ENCODE assay signal across 10 mouse cellular contexts in genomic region chr6:35349784-35350183, GRCm38 (mm10). TPM values are rescaled to one million over a fixed set of nuclear protein-coding genes. Genes with fewer than 3 reads are reported as not detected.
A peak's percentile ranks its signal among the peaks of the same experiment; 100 is the strongest.
DNase-seq lines count a peak whose midpoint lies in the region; ATAC-seq and TF ChIP-seq lines count a peak whose summit lies in the region.
"Had no signal": no experiment of that assay in that cellular context is flagged by ENCODE, and none has a peak within 500 bp of the region (broad histone marks: within the 10 kb centered on the region; RNA-seq: fewer than 3 reads in every experiment).

No protein-coding gene starts in this region.

- no peaks in the 10 kb centered on the region for H3K9me3 ChIP-seq in kidney, postnatal 0 days (replicated peaks; ENCODE audit: low read length)
- H3K9me3 ChIP-seq: embryonic facial prominence, embryonic 13.5 days; heart, embryonic 13.5 days had no signal

- H3K4me2 ChIP-seq in kidney, postnatal 0 days (ENCODE audit: low read length): no peak overlapping the region
- H3K4me2 ChIP-seq: embryonic facial prominence, embryonic 13.5 days; heart, embryonic 13.5 days had no signal

- DNase-seq in cerebellum, postnatal 10 days: peak; percentile 24 to 28
- no peak for DNase-seq in cerebellum, postnatal 4 days (ENCODE audit: low spot score in 2 of 2)
- peak; percentile 55 for DNase-seq in ovary, adult 18-20 months (ENCODE audit: low spot score)
- DNase-seq in ovary, postnatal 10 days (ENCODE audit: low spot score): no peak
- DNase-seq in kidney, postnatal 0 days (ENCODE audit: low spot score): peak; percentile 87
- DNase-seq in testis, postnatal 10 days (ENCODE audit: low spot score): peak; percentile 58
- DNase-seq in cerebellum, postnatal 36 days: no peak
- DNase-seq in right cerebral cortex, postnatal 4 days: no peak

- H3K36me3 ChIP-seq in kidney, postnatal 0 days (ENCODE audit: insufficient read depth, low read length): no peaks in the 10 kb centered on the region
- H3K36me3 ChIP-seq: embryonic facial prominence, embryonic 13.5 days; heart, embryonic 13.5 days had no signal

- H3K27ac ChIP-seq in kidney, postnatal 0 days: no peak overlapping the region
- H3K27ac ChIP-seq: embryonic facial prominence, embryonic 13.5 days; heart, embryonic 13.5 days had no signal

- no peak overlapping the region for H3K4me3 ChIP-seq in kidney, postnatal 0 days (replicated peaks; ENCODE audit: low read depth, low read length)
- H3K4me3 ChIP-seq: embryonic facial prominence, embryonic 13.5 days; heart, embryonic 13.5 days had no signal

- no peak for TF ChIP-seq CTCF in kidney, postnatal 0 days (IDR thresholded peaks at IDR 0.05; ENCODE audit: low read depth)

- no peaks in the 10 kb centered on the region for H3K4me1 ChIP-seq in kidney, postnatal 0 days (replicated peaks; ENCODE audit: insufficient read depth, low read length)

- peak; percentile 75 for ATAC-seq in kidney, postnatal 0 days (replicated peaks; ENCODE audit: low FRiP score, low read depth)

- H3K27me3 ChIP-seq in kidney, postnatal 0 days (ENCODE audit: insufficient read depth, low read length): no peaks in the 10 kb centered on the region
- H3K27me3 ChIP-seq: embryonic facial prominence, embryonic 13.5 days; heart, embryonic 13.5 days had no signal

- no peak overlapping the region for H3K9ac ChIP-seq in kidney, postnatal 0 days (ENCODE audit: low read depth, low read length)
- H3K9ac ChIP-seq: embryonic facial prominence, embryonic 13.5 days; heart, embryonic 13.5 days had no signal

- WGBS in kidney, postnatal 0 days: 13% methylated on average over 7 of the region's 7 CpGs

RNA-seq across cellular contexts. Expression of gene Fam180a, which starts 23.8 kb away (rescaled TPM):
- polyA plus RNA-seq in kidney, postnatal 0 days (2015; fragmentation: Nextera tagmentation; extraction: Ambion mirVana): 0.11 and 0.18 TPM in 2 replicates

RNA-seq across cellular contexts. Expression of gene Slc13a4, which starts 41.9 kb away (rescaled TPM):
- polyA plus RNA-seq in kidney, postnatal 0 days (2015; fragmentation: Nextera tagmentation; extraction: Ambion mirVana): 0.19 and 0.30 TPM in 2 replicates

Comparison
In these comparisons a context has a peak if more than half of its experiments do, and no peak if none do; other contexts are left out.
1. DNase-seq: peak in cerebellum, postnatal 10 days (2 of 2), ovary, adult 18-20 months (single experiment), kidney, postnatal 0 days (single experiment) and testis, postnatal 10 days (single experiment); none in cerebellum, postnatal 4 days (0 of 2), ovary, postnatal 10 days (single experiment), cerebellum, postnatal 36 days (0 of 2) and right cerebral cortex, postnatal 4 days (single experiment).